Mouse (Mus musculus): ENCODE data around the gene Olfr328. TPM values are rescaled to one million over a fixed set of nuclear protein-coding genes. Genes with fewer than 3 reads are reported as not detected.

The Olfr328 gene
- not detected in 2 replicates for polyA plus RNA-seq (2014; fragmentation: Nextera tagmentation; extraction: Ambion mirVana)

DNA sequence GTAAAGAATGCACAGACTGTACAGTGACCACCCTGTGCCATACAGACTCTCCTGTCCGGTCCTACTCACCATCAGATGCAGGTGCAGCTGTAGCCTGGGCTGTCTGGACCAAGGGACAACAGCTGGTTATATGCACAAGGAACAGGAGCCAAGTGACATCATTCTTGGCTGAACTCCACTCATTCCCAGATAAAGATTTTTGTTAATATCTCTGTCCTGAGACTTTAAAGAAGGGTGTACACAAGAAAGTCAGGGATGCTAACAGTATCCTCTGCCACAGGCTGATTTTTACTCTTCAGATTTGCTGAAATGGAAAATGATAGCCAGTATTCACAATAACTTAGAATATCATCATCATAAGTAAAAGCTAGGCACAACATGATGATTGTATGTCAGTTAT, at the start of gene Olfr328:
Olfr328 (minus strand) TSS at position 101 of the 400 bp plus-strand sequence.
- ATAC-seq (ENCODE audit: insufficient number of reproducible peaks, insufficient read depth, low FRiP score, low read depth): no peak
- Histone ChIP-seq H3K4me3 (ENCODE audit: control insufficient read depth in 1 of 2, insufficient read depth in 1 of 2, low read depth in 1 of 2, low read length in 2 of 2) (no peak within 1 kb of the TSS), H3K4me1 (ENCODE audit: control insufficient read depth in 2 of 2, insufficient read depth in 2 of 2, low read length in 2 of 2) (no peaks in the 10 kb centered on the region), H3K9me3 (ENCODE audit: control insufficient read depth, low read length) (no peaks in the 10 kb centered on the region), H3K27me3 (ENCODE audit: control insufficient read depth, insufficient read depth, low read length) (no peaks in the 10 kb centered on the region), H3K27ac (replicated peaks in 1 of 2; ENCODE audit: control insufficient read depth in 1 of 2, insufficient read depth in 1 of 2, low read depth in 2 of 2, low read length in 2 of 2) (no peak within 1 kb of the TSS), H3K36me3 (ENCODE audit: control insufficient read depth, insufficient read depth, low read length) (no peaks in the 10 kb centered on the region), H3K4me2 (ENCODE audit: low read length) (no peak within 1 kb of the TSS), H3K9ac (ENCODE audit: low read length) (no peak within 1 kb of the TSS)
- 79% methylated on average over 1 of the region's 1 CpGs for WGBS

DNA sequence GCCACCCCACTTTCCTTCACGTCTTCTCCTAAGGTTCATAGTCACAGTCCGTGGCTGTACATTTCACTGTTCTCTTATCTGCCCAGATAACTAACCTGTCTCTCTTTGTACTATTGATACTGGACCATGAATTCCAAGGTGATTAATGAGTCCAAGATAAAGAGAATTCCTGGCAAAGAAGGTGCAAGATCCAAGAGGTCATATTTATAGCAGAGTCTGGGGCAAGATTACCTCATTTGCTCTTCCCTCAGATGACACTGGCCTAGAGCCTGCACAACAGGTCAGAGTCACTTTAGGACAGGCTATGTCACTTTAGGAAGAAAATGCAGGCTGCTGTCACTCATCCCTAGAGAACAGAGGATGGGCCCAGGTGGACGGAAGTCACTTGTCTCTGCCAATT, 49.8 kb upstream of the Olfr328 start:
- Histone ChIP-seq H3K4me3 (ENCODE audit: control insufficient read depth in 1 of 2, insufficient read depth in 1 of 2, low read depth in 1 of 2, low read length in 2 of 2) (no peak overlapping the region), H3K9me3 (ENCODE audit: control insufficient read depth, low read length) (no peaks in the 10 kb centered on the region), H3K4me2 (ENCODE audit: low read length) (no peak overlapping the region), H3K27me3 (ENCODE audit: control insufficient read depth, insufficient read depth, low read length) (no peaks in the 10 kb centered on the region), H3K9ac (ENCODE audit: low read length) (no peak overlapping the region), H3K27ac (replicated peaks in 1 of 2; ENCODE audit: control insufficient read depth in 1 of 2, insufficient read depth in 1 of 2, low read depth in 2 of 2, low read length in 2 of 2) (no peak overlapping the region), H3K4me1 (ENCODE audit: control insufficient read depth in 2 of 2, insufficient read depth in 2 of 2, low read length in 2 of 2) (no peaks in the 10 kb centered on the region), H3K36me3 (ENCODE audit: control insufficient read depth, insufficient read depth, low read length) (no peaks in the 10 kb centered on the region)
- WGBS: 32% methylated on average over 3 of the region's 3 CpGs
- ATAC-seq (ENCODE audit: insufficient number of reproducible peaks, insufficient read depth, low FRiP score, low read depth): no peak

DNA sequence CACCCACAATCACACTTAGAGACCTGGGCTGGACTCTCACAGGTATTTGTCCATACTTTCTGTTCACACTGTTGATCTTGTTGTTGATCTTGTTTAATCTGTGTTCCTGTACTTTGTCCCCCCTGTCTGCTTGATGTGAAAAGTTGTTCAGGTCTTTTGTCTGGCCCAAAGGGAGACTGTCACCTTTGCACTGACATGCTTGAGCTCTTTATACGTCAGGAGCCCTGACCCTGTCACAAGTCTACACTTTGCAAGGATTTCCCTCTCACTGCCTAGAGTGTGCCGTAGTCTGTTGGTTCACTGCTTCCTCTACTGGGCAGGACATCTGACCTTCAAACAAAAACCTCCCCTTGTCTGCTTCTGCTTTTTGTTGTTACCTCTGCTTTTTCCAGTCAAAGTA, 49.3 kb upstream of the Olfr328 start:
- 68% methylated on average over 2 of the region's 2 CpGs for WGBS
- no peak for ATAC-seq (ENCODE audit: insufficient number of reproducible peaks, insufficient read depth, low FRiP score, low read depth)
- H3K9ac ChIP-seq (ENCODE audit: low read length): no peak overlapping the region
- no peaks in the 10 kb centered on the region for H3K9me3 ChIP-seq (ENCODE audit: control insufficient read depth, low read length)
- H3K27me3 ChIP-seq (ENCODE audit: control insufficient read depth, insufficient read depth, low read length): no peaks in the 10 kb centered on the region
- H3K27ac ChIP-seq (replicated peaks in 1 of 2; ENCODE audit: control insufficient read depth in 1 of 2, insufficient read depth in 1 of 2, low read depth in 2 of 2, low read length in 2 of 2): no peak overlapping the region
- no peaks in the 10 kb centered on the region for H3K36me3 ChIP-seq (ENCODE audit: control insufficient read depth, insufficient read depth, low read length)
- H3K4me2 ChIP-seq (ENCODE audit: low read length): no peak overlapping the region
- H3K4me3 ChIP-seq (ENCODE audit: control insufficient read depth in 1 of 2, insufficient read depth in 1 of 2, low read depth in 1 of 2, low read length in 2 of 2): no peak overlapping the region
- H3K4me1 ChIP-seq (ENCODE audit: control insufficient read depth in 2 of 2, insufficient read depth in 2 of 2, low read length in 2 of 2): no peaks in the 10 kb centered on the region

DNA sequence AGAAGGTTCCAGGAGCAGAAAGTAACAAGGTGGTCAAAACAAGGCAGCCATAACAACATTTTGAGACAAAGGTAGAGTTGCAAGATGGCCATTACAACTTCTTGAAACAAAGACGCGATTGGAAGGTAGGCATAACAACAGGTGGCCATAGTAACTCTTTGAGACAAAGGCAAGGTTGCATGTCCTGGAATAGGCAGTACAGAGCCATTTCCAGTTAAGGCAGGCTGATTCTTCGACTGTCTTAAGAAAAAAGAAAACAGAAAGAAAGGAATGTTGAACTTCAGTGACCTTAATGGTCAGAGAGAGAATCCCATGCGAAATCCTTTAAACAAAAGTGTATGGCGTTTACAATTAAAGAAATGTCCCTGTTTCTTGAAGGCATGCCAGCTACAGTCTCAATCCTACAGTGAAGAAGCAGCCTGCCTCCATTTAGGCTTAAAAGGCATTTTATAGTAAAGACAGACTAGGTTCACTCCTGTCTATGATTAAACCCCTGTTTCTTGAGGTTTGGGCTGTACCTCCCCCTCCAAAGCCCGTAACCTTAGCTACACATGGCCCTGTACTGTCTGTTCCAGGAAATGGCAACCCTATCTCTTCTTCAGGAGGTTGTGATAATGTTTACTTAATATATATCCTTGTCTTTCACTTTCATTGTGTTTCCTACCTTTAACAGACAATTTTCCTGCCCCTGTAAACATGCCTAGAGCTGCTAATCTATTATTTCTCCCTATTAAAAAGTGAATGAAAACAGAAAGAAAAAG, 47.5 kb upstream of the Olfr328 start:
- 74% methylated on average over 6 of the region's 6 CpGs for WGBS
- Histone ChIP-seq H3K27me3 (ENCODE audit: control insufficient read depth, insufficient read depth, low read length) (no peaks in the 10 kb centered on the region), H3K4me1 (ENCODE audit: control insufficient read depth in 2 of 2, insufficient read depth in 2 of 2, low read length in 2 of 2) (no peaks in the 10 kb centered on the region), H3K9ac (ENCODE audit: low read length) (no peak overlapping the region), H3K36me3 (ENCODE audit: control insufficient read depth, insufficient read depth, low read length) (no peaks in the 10 kb centered on the region), H3K9me3 (ENCODE audit: control insufficient read depth, low read length) (no peaks in the 10 kb centered on the region), H3K4me3 (ENCODE audit: control insufficient read depth in 1 of 2, insufficient read depth in 1 of 2, low read depth in 1 of 2, low read length in 2 of 2) (no peak overlapping the region), H3K27ac (replicated peaks in 1 of 2; ENCODE audit: control insufficient read depth in 1 of 2, insufficient read depth in 1 of 2, low read depth in 2 of 2, low read length in 2 of 2) (no peak overlapping the region), H3K4me2 (ENCODE audit: low read length) (no peak overlapping the region)
- no peak for ATAC-seq (ENCODE audit: insufficient number of reproducible peaks, insufficient read depth, low FRiP score, low read depth)

DNA sequence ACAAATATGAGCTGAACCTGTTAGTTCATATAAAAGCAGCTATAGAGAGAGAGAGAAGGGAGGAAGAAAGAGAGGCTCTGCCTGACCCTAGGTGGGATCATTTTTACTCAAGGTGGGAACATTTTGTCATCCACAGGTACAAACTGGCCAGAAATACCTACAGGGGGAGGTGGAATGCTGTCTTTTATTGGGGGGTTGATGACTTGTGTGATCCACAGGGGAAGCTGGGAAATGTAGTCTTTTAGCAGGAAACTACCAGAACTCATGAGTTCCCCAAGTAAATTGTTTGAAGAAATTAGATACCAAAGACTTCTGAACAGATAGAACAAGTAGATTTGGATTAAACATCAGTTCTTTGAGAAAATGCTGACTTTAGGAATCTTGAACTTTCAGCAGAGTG, 46.6 kb upstream of the Olfr328 start:
- no peak for ATAC-seq (ENCODE audit: insufficient number of reproducible peaks, insufficient read depth, low FRiP score, low read depth)
- H3K36me3 ChIP-seq (ENCODE audit: control insufficient read depth, insufficient read depth, low read length): no peaks in the 10 kb centered on the region
- H3K4me2 ChIP-seq (ENCODE audit: low read length): no peak overlapping the region

DNA sequence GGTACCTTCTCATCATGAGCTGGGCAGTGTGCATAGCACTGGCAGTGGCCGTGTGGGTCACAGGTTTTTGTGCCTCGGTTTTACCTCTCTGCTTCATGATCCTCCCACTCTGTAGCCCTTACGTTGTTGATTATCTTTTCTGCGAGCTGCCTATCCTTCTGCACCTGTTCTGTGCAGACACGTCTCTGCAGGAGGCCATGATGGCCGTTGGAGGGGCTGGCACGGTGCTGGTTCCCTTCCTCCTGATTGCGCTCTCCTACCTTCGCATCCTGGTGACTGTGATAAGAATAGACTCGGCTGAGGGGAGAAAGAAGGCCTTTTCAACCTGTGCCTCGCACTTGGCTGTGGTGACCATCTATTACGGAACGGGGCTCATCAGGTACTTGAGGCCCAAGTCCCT, 42.4 kb upstream of the Olfr328 start:
- Histone ChIP-seq H3K4me2 (ENCODE audit: low read length) (no peak overlapping the region), H3K4me3 (ENCODE audit: control insufficient read depth in 1 of 2, insufficient read depth in 1 of 2, low read depth in 1 of 2, low read length in 2 of 2) (no peak overlapping the region), H3K27ac (replicated peaks in 1 of 2; ENCODE audit: control insufficient read depth in 1 of 2, insufficient read depth in 1 of 2, low read depth in 2 of 2, low read length in 2 of 2) (no peak overlapping the region), H3K4me1 (ENCODE audit: control insufficient read depth in 2 of 2, insufficient read depth in 2 of 2, low read length in 2 of 2) (no peaks in the 10 kb centered on the region), H3K27me3 (ENCODE audit: control insufficient read depth, insufficient read depth, low read length) (no peaks in the 10 kb centered on the region), H3K36me3 (ENCODE audit: control insufficient read depth, insufficient read depth, low read length) (no peaks in the 10 kb centered on the region), H3K9ac (ENCODE audit: low read length) (no peak overlapping the region), H3K9me3 (ENCODE audit: control insufficient read depth, low read length) (no peaks in the 10 kb centered on the region)
- WGBS: 75% methylated on average over 13 of the region's 13 CpGs
- no peak for ATAC-seq (ENCODE audit: insufficient number of reproducible peaks, insufficient read depth, low FRiP score, low read depth)

More for the DNA sequence above, 46.6 kb upstream of the Olfr328 start:
- no peak overlapping the region for H3K9ac ChIP-seq (ENCODE audit: low read length)
- no peak overlapping the region for H3K27ac ChIP-seq (replicated peaks in 1 of 2; ENCODE audit: control insufficient read depth in 1 of 2, insufficient read depth in 1 of 2, low read depth in 2 of 2, low read length in 2 of 2)
- H3K4me1 ChIP-seq (ENCODE audit: control insufficient read depth in 2 of 2, insufficient read depth in 2 of 2, low read length in 2 of 2): no peaks in the 10 kb centered on the region
- H3K27me3 ChIP-seq (ENCODE audit: control insufficient read depth, insufficient read depth, low read length): no peaks in the 10 kb centered on the region
- no peaks in the 10 kb centered on the region for H3K9me3 ChIP-seq (ENCODE audit: control insufficient read depth, low read length)
- no peak overlapping the region for H3K4me3 ChIP-seq (ENCODE audit: control insufficient read depth in 1 of 2, insufficient read depth in 1 of 2, low read depth in 1 of 2, low read length in 2 of 2)

- Histone ChIP-seq H3K4me3 (ENCODE audit: control insufficient read depth in 1 of 2, insufficient read depth in 1 of 2, low read depth in 1 of 2, low read length in 2 of 2) (no peak within 1 kb of the TSS), H3K27ac (replicated peaks in 1 of 2; ENCODE audit: control insufficient read depth in 1 of 2, insufficient read depth in 1 of 2, low read depth in 2 of 2, low read length in 2 of 2) (no peak within 1 kb of the TSS), H3K9ac (ENCODE audit: low read length) (no peak within 1 kb of the TSS), H3K4me1 (ENCODE audit: control insufficient read depth in 2 of 2, insufficient read depth in 2 of 2, low read length in 2 of 2) (no peaks in the 10 kb centered on the region), H3K4me2 (ENCODE audit: low read length) (no peak within 1 kb of the TSS), H3K9me3 (ENCODE audit: control insufficient read depth, low read length) (no peaks in the 10 kb centered on the region), H3K36me3 (ENCODE audit: control insufficient read depth, insufficient read depth, low read length) (no peaks in the 10 kb centered on the region), H3K27me3 (ENCODE audit: control insufficient read depth, insufficient read depth, low read length) (no peaks in the 10 kb centered on the region)
- WGBS: 72% methylated on average over 6 of the region's 6 CpGs
- no peak for ATAC-seq (ENCODE audit: insufficient number of reproducible peaks, insufficient read depth, low FRiP score, low read depth)
These were observed 39.4 kb upstream of the Olfr328 start, which contains the start of gene Olfr324 for GRCm38 (mm10) chr11:58594814-58595213. Gene Olfr324 (plus strand): TSS chr11:58595114.
